8 mouse cellular contexts compared by ENCODE assay signal in genomic region chr19:33223276-33223675, GRCm38 (mm10).
DNase-seq lines count a peak whose midpoint lies in the region; ATAC-seq and TF ChIP-seq lines count a peak whose summit lies in the region.

No protein-coding gene starts in this region.

- TF ChIP-seq POLR2A in kidney, adult 2 months (IDR thresholded peaks at IDR 0.05; ENCODE audit: low read depth, low read length), result no peak
- TF ChIP-seq POLR2A in myocyte (IDR thresholded peaks at IDR 0.05; ENCODE audit: insufficient read length, low read depth), result no peak

- H3K79me2 ChIP-seq in myocyte (ENCODE audit: control insufficient read depth, insufficient read depth), result no peaks in the 10 kb centered on the region

- no peak overlapping the region for H3ac ChIP-seq in myocyte (ENCODE audit: control insufficient read depth, insufficient read length)

- WGBS in kidney, adult 2 months, result 26% methylated on average over 6 of the region's 6 CpGs

- TF ChIP-seq CTCF in kidney, adult 2 months (conservative IDR thresholded peaks at IDR 0.05; ENCODE audit: insufficient read depth, insufficient read length, low read depth, low read length), result no peak

- H3K4me1 ChIP-seq in brown adipose tissue, adult 24 weeks (ENCODE audit: control insufficient read depth, insufficient read depth, insufficient read length, low read length), result no peaks in the 10 kb centered on the region
- peaks cover 9% of the 10 kb centered on the region for H3K4me1 ChIP-seq in kidney, adult 2 months (ENCODE audit: control insufficient read depth, insufficient read depth, low read length)

- no peaks in the 10 kb centered on the region for H3K36me3 ChIP-seq in kidney, adult 2 months (ENCODE audit: control insufficient read depth, insufficient read depth, low read length)
- H3K36me3 ChIP-seq in myocyte (ENCODE audit: control insufficient read depth, insufficient read depth), result no peaks in the 10 kb centered on the region

- H3K4me3 ChIP-seq in brown adipose tissue, adult 24 weeks (ENCODE audit: insufficient read depth, low read depth, low read length), result peak overlapping the region; percentile 12; the same call in 1 of the 2 replicates
- no peak overlapping the region for H3K4me3 ChIP-seq in kidney, adult 2 months (ENCODE audit: insufficient read depth, low read depth, low read length)
- H3K4me3 ChIP-seq in myocyte, result no peak overlapping the region

- peak; percentile 41 for DNase-seq in testis, postnatal 10 days (ENCODE audit: low spot score)
- no peak for DNase-seq in testis, postnatal 14 days (ENCODE audit: low spot score)
- DNase-seq in kidney, adult 2 months, result peak; percentile 95
- DNase-seq in embryo, embryonic 11 days, result no peak
- DNase-seq in spleen, postnatal 4 days (ENCODE audit: low spot score in 2 of 2), result no peak

- H3K27ac ChIP-seq in brown adipose tissue, adult 24 weeks (replicated peaks; ENCODE audit: low read depth, low read length), result peak overlapping the region; percentile 78
- H3K27ac ChIP-seq in kidney, adult 2 months (ENCODE audit: insufficient read depth, low read depth, low read length), result peak overlapping the region; percentile 72

- peak overlapping the region; percentile 57 for H3K4me2 ChIP-seq in myocyte (ENCODE audit: low read depth)

- ATAC-seq in erythroblast, adult 5-6 weeks (replicated peaks; ENCODE audit: low FRiP score, poor library complexity, severe bottlenecking), result no peak

- H3K27me3 ChIP-seq in kidney, adult 2 months (replicated peaks; ENCODE audit: control insufficient read depth, insufficient read depth, low read length), result no peaks in the 10 kb centered on the region
- H3K27me3 ChIP-seq in myocyte (ENCODE audit: control insufficient read depth, insufficient read depth, insufficient read length), result no peaks in the 10 kb centered on the region

TF ChIP-seq in myocyte, 11 proteins besides CTCF, POLR2A, EP300 and RAD21:
- TF ChIP-seq E2F4 (IDR thresholded peaks at IDR 0.05; ENCODE audit: insufficient read depth) (no peak), POLR2AphosphoS2 (IDR thresholded peaks at IDR 0.05; ENCODE audit: insufficient read length, low read depth) (no peak), TCF3 (IDR thresholded peaks at IDR 0.05; ENCODE audit: insufficient read length, low read depth) (no peak)

Comparison
In these comparisons a context has a peak if more than half of its experiments do, and no peak if none do; other contexts are left out.
1. DNase-seq: peak in testis, postnatal 10 days (single experiment) and kidney, adult 2 months (single experiment); none in testis, postnatal 14 days (single experiment), embryo, embryonic 11 days (single experiment) and spleen, postnatal 4 days (0 of 2).